Mouse (Mus musculus) brain, embryonic 14.5 days (tissue): ENCODE measurements at regions not wholly inside any gene's neighbourhood (a gene's known extent, or its start where the extent isn't known, plus 50 kb on each side); places are given as distances from the start of the nearest gene placed in this dataset.

Experiments
- DNase-seq: peaks from one replicate; pipeline ENCODE4 v3.0.0-alpha.2; 2011; ENCODE audit warnings: low read depth
- CTCF ChIP-seq: fragments of 200-500 bp; IDR thresholded peaks from 2 replicates; pipeline ENCODE4 v1.5.1; 2012; ENCODE audit warnings: inconsistent platforms, mild to moderate bottlenecking, moderate library complexity, borderline replicate concordance; ENCODE audit not compliant: insufficient read depth, insufficient read length; ENCODE audit errors: extremely low read depth
- POLR2A ChIP-seq: fragments of 200-500 bp; IDR thresholded peaks from 2 replicates; pipeline ENCODE4 v1.6.1; 2012; ENCODE audit warnings: mild to moderate bottlenecking, inconsistent platforms, borderline replicate concordance; ENCODE audit not compliant: poor library complexity, insufficient read depth, insufficient read length, severe bottlenecking; ENCODE audit errors: extremely low read depth

GRCm38 (mm10) chr6:35458250-35458649 lies 81.4 kb downstream of the Mtpn start:
- DNase-seq = no peak
- no peak for TF ChIP-seq POLR2A
- TF ChIP-seq CTCF = no peak

- DNase-seq = no peak
- no peak for TF ChIP-seq POLR2A
- TF ChIP-seq CTCF = no peak
Measured at GRCm38 (mm10) chr6:35445007-35445406, 94.7 kb downstream of the Mtpn start.

- no peak for TF ChIP-seq POLR2A
- no peak for TF ChIP-seq CTCF
- DNase-seq = peak; percentile 35
Measured at GRCm38 (mm10) chr6:35426301-35426700, 100.4 kb upstream of the Fam180a start.

GRCm38 (mm10) chr6:35424521-35424920 lies 98.6 kb upstream of the Fam180a start:
- TF ChIP-seq POLR2A (no peak), CTCF (no peak)
- no peak for DNase-seq

GRCm38 (mm10) chr6:35420924-35421323 lies 95.0 kb upstream of the Fam180a start:
- no peak for DNase-seq
- no peak for TF ChIP-seq CTCF
- TF ChIP-seq POLR2A = no peak

GRCm38 (mm10) chr6:35405044-35405443 lies 79.1 kb upstream of the Fam180a start:
- no peak for TF ChIP-seq CTCF
- no peak for TF ChIP-seq POLR2A
- DNase-seq = no peak

GRCm38 (mm10) chr6:35403341-35403910 lies 77.5 kb upstream of the Fam180a start:
- TF ChIP-seq POLR2A (no peak), CTCF (no peak)
- no peak for DNase-seq

- TF ChIP-seq POLR2A = no peak
- no peak for TF ChIP-seq CTCF
- DNase-seq = no peak
Measured at GRCm38 (mm10) chr6:35395726-35396125, 69.8 kb upstream of the Fam180a start.

GRCm38 (mm10) chr6:35388827-35389226 lies 62.9 kb upstream of the Fam180a start:
- no peak for TF ChIP-seq POLR2A
- TF ChIP-seq CTCF = no peak
- DNase-seq = no peak

- TF ChIP-seq CTCF (no peak), POLR2A (no peak)
- DNase-seq = no peak
Measured at GRCm38 (mm10) chr6:35381536-35381935, 55.6 kb upstream of the Fam180a start.

- peak; percentile 92 for DNase-seq
Measured at GRCm38 (mm10) chr6:35380721-35381466, 55.0 kb upstream of the Fam180a start.

GRCm38 (mm10) chr6:35379890-35380289 lies 53.9 kb upstream of the Fam180a start:
- peak; percentile 80 for DNase-seq
- TF ChIP-seq POLR2A (no peak), CTCF (peak; percentile 83)

More at GRCm38 (mm10) chr6:35380721-35381466, 55.0 kb upstream of the Fam180a start:
- peak; percentile 70 for TF ChIP-seq CTCF
- TF ChIP-seq POLR2A = no peak

- TF ChIP-seq CTCF (no peak), POLR2A (no peak)
- DNase-seq = no peak
Measured at GRCm38 (mm10) chr6:35378851-35379250, 52.9 kb upstream of the Fam180a start.
